Mouse (Mus musculus) regulatory T cell (primary cell): ENCODE results near the gene Plin5.
"Not testable (repeated sequence)": the region's sequence is repeated elsewhere in the genome, so short reads cannot be mapped to it uniquely, and the experiment has no call there.

Source experiments
- in situ Hi-C: fragments of 300-600 bp; cut with MboI, MseI; formaldehyde crosslinking; loops from one replicate; pipeline ENCODE4 v1.15.1; 2025; ENCODE audit warnings: high pct_unique_total_duplicates

Plin5 gene

GRCm38 (mm10) chr17:56108334-56109044 lies 8.9 kb downstream of the Plin5 start:
- in situ Hi-C loops = no loop called here

GRCm38 (mm10) chr17:56107736-56108135 lies 9.7 kb downstream of the Plin5 start:
- in situ Hi-C loops = no loop called here

- in situ Hi-C loops = no loop called here
Observed at GRCm38 (mm10) chr17:56106981-56107380, 10.4 kb downstream of the Plin5 start.

GRCm38 (mm10) chr17:56106436-56106835 lies 11.0 kb downstream of the Plin5 start:
- in situ Hi-C loops = not testable (repeated sequence)

- in situ Hi-C loops = not testable (repeated sequence)
Observed at GRCm38 (mm10) chr17:56104821-56105220, 12.6 kb downstream of the Plin5 start.

- in situ Hi-C loops = no loop called here
Observed at GRCm38 (mm10) chr17:56103465-56104285, 13.7 kb downstream of the Plin5 start.

GRCm38 (mm10) chr17:56102927-56103326 lies 14.5 kb downstream of the Plin5 start:
- in situ Hi-C loops = no loop called here

- in situ Hi-C loops = no loop called here
Observed at GRCm38 (mm10) chr17:56102158-56102557, 15.2 kb downstream of the Plin5 start.

GRCm38 (mm10) chr17:56100811-56101210 lies 16.6 kb downstream of the Plin5 start:
- in situ Hi-C loops = no loop called here

- in situ Hi-C loops = no loop called here
Observed at GRCm38 (mm10) chr17:56098711-56099572, 18.5 kb downstream of the Plin5 start.

GRCm38 (mm10) chr17:56098180-56098579 lies 19.2 kb downstream of the Plin5 start:
- in situ Hi-C loops = no loop called here

- in situ Hi-C loops = no loop called here
Observed at GRCm38 (mm10) chr17:56096883-56097282, 20.5 kb downstream of the Plin5 start.

- in situ Hi-C loops = no loop called here
Observed at GRCm38 (mm10) chr17:56092794-56093193, 24.6 kb downstream of the Plin5 start.

GRCm38 (mm10) chr17:56092312-56092711 lies 25.1 kb downstream of the Plin5 start:
- in situ Hi-C loops = no loop called here

- in situ Hi-C loops = no loop called here
Observed at GRCm38 (mm10) chr17:56080781-56081585, 36.4 kb downstream of the Plin5 start.

GRCm38 (mm10) chr17:56079921-56080320 lies 37.5 kb downstream of the Plin5 start:
- in situ Hi-C loops = no loop called here

- in situ Hi-C loops = no loop called here
Observed at GRCm38 (mm10) chr17:56078880-56079795, 38.3 kb downstream of the Plin5 start, which contains the start of gene Hdgfl2. Gene Hdgfl2, plus strand, starts transcription at chr17:56079634.

- in situ Hi-C loops = not testable (repeated sequence)
Observed at GRCm38 (mm10) chr17:56078361-56078760, 39.0 kb downstream of the Plin5 start.

- in situ Hi-C loops = no loop called here
Observed at GRCm38 (mm10) chr17:56077523-56077922, 39.9 kb downstream of the Plin5 start.

GRCm38 (mm10) chr17:56074827-56075208 lies 42.6 kb downstream of the Plin5 start, which contains the start of gene Ubxn6:
Gene Ubxn6, minus strand, starts transcription at chr17:56075028.
- in situ Hi-C loops = no loop called here
